Mouse (Mus musculus) spleen, adult 2 months (tissue): Measurements from ENCODE around the gene Ikzf2.

Source experiments
- CTCF ChIP-seq: fragments of 200-500 bp; IDR thresholded peaks from 2 replicates; pipeline ENCODE4 v1.5.1; 2011; ENCODE audit warnings: mild to moderate bottlenecking, inconsistent platforms; ENCODE audit not compliant: insufficient read depth, insufficient read length, insufficient replicate concordance; ENCODE audit errors: extremely low read depth
- POLR2A ChIP-seq: fragments of 200-500 bp; IDR thresholded peaks from 2 replicates; pipeline ENCODE4 v1.6.1; 2011; ENCODE audit warnings: low read depth, low read length, inconsistent platforms

DNA sequence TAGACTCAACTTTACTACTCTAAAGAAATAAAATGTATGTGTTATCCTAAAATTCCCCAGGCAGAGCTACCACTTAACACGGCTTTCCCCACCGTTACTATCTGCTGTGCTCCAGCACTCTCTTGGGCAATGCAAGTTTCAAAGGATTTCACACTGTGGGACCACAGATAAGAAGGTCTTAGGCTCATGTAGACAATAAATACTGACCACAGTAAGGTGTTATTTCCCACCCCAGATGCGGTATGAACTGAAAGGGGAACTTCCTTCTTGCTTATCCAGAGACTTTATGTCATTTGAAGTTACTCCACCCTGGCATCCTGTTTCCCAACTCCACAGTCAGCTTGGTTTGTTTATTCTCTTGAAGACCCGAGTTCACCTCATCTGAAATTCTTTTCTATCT lies 191.0 kb downstream of the Ikzf2 start:
- TF ChIP-seq POLR2A, result no peak
- no peak for TF ChIP-seq CTCF
